Mouse (Mus musculus) MEL (cell line): Measurements from ENCODE around the gene H2-Ab1. TPM values are rescaled to one million over a fixed set of nuclear protein-coding genes. Genes with fewer than 3 reads are reported as not detected.

Experiments used
- DNase-seq: peaks from one replicate; pipeline ENCODE4 v3.0.0; 2011; ENCODE audit warnings: low read depth, low spot score
- H3K27ac ChIP-seq: 2 replicates; pipeline ENCODE4 v1.5.1; 2012; ENCODE audit warnings: low read depth, mild to moderate bottlenecking, control low read depth, low read length, moderate library complexity; ENCODE audit not compliant: control insufficient read depth
- H3K27me3 ChIP-seq, 2 experiments: fragments of 150-350 bp in 1 of 2; sonication (generic) in 1 of 2; 2 replicates each; pipeline ENCODE4 v1.6.1; 2012; ENCODE audit warnings: low read length in 2 of 2, mild to moderate bottlenecking in 2 of 2, improper control_type of control experiment in 1 of 2, moderate library complexity in 1 of 2; ENCODE audit not compliant: insufficient read depth in 2 of 2, control insufficient read depth in 1 of 2
- H3K36me3 ChIP-seq, 2 experiments: 2 replicates each; pipeline ENCODE4 v1.6.1; 2012 to 2014; ENCODE audit warnings: low read length in 2 of 2, improper control_type of control experiment in 1 of 2, inconsistent platforms in 1 of 2, mild to moderate bottlenecking in 1 of 2; ENCODE audit not compliant: insufficient read depth in 2 of 2, control insufficient read depth in 1 of 2
- H3K4me1 ChIP-seq, 2 experiments: fragments of 150-350 bp in 1 of 2; sonication (generic) in 1 of 2; 2 replicates each; pipeline ENCODE4 v1.6.1; 2012; ENCODE audit warnings: low read length in 2 of 2, improper control_type of control experiment in 1 of 2, mild to moderate bottlenecking in 1 of 2; ENCODE audit not compliant: insufficient read depth in 2 of 2, control insufficient read depth in 1 of 2
- H3K4me3 ChIP-seq, 2 experiments: fragments of 150-350 bp in 1 of 2; sonication (generic) in 1 of 2; 2 replicates each; pipeline ENCODE4 v1.5.1; 2012; ENCODE audit warnings: low read depth in 2 of 2, low read length in 2 of 2, mild to moderate bottlenecking in 2 of 2, moderate library complexity in 2 of 2, control low read depth in 1 of 2, improper control_type of control experiment in 1 of 2; ENCODE audit not compliant: control insufficient read depth in 1 of 2, insufficient read depth in 1 of 2
- H3K79me2 ChIP-seq: 2 replicates; pipeline ENCODE4 v1.6.1; 2012; ENCODE audit warnings: mild to moderate bottlenecking, low read length, moderate library complexity; ENCODE audit not compliant: control insufficient read depth, poor library complexity, insufficient read depth
- H3K9ac ChIP-seq: 2 replicates; pipeline ENCODE4 v1.6.1; 2012; ENCODE audit warnings: low read depth, mild to moderate bottlenecking, control low read depth, low read length, moderate library complexity; ENCODE audit not compliant: control insufficient read depth, poor library complexity, severe bottlenecking
- H3K9me3 ChIP-seq: fragments of 150-350 bp; sonication (generic); replicated peaks from 2 replicates; pipeline ENCODE4 v1.6.1; 2012; ENCODE audit warnings: mild to moderate bottlenecking, low read length, improper control_type of control experiment, moderate library complexity; ENCODE audit not compliant: insufficient read depth
- BHLHE40 ChIP-seq: IDR thresholded peaks from 2 replicates; pipeline ENCODE4 v1.6.1; 2012; ENCODE audit warnings: low read depth, mild to moderate bottlenecking, inconsistent platforms, low read length, improper control_type of control experiment, borderline replicate concordance
- E2F4 ChIP-seq: IDR thresholded peaks from 2 replicates; pipeline ENCODE4 v1.6.1; 2011; ENCODE audit warnings: low read depth, low read length, improper control_type of control experiment, borderline replicate concordance
- ELF1 ChIP-seq: IDR thresholded peaks from 2 replicates; pipeline ENCODE4 v1.6.1; 2014; ENCODE audit warnings: low read depth, mild to moderate bottlenecking, inconsistent platforms, low read length, improper control_type of control experiment, moderate library complexity
- KAT2A ChIP-seq: conservative IDR thresholded peaks from 2 replicates; pipeline ENCODE4 v1.6.1; 2012; ENCODE audit warnings: low read depth, low read length, improper control_type of control experiment, inconsistent platforms
- MEF2A ChIP-seq: IDR thresholded peaks from 2 replicates; pipeline ENCODE4 v1.6.1; 2014; ENCODE audit warnings: low read depth, mild to moderate bottlenecking, inconsistent platforms, low read length, improper control_type of control experiment; ENCODE audit not compliant: poor library complexity, insufficient replicate concordance, severe bottlenecking; ENCODE audit errors: extremely low read depth
- MYC ChIP-seq: IDR thresholded peaks from 2 replicates; pipeline ENCODE4 v1.6.1; 2011; ENCODE audit warnings: low read depth, mild to moderate bottlenecking, low read length, improper control_type of control experiment, moderate library complexity
- RAD21 ChIP-seq: IDR thresholded peaks from 2 replicates; pipeline ENCODE4 v1.6.1; 2011; ENCODE audit warnings: mild to moderate bottlenecking, low read depth, low read length, improper control_type of control experiment
- SIN3A ChIP-seq: IDR thresholded peaks from 2 replicates; pipeline ENCODE4 v1.6.1; 2012; ENCODE audit warnings: low read length, improper control_type of control experiment, inconsistent platforms
- SMC3 ChIP-seq: IDR thresholded peaks from 2 replicates; pipeline ENCODE4 v1.6.1; 2011; ENCODE audit warnings: low read depth, low read length, improper control_type of control experiment
- TBP ChIP-seq: IDR thresholded peaks from 2 replicates; pipeline ENCODE4 v1.8.0; 2011; ENCODE audit warnings: low read depth, low read length, improper control_type of control experiment
- UBTF ChIP-seq: IDR thresholded peaks from 2 replicates; pipeline ENCODE4 v1.6.1; 2012; ENCODE audit warnings: low read depth, mild to moderate bottlenecking, inconsistent platforms, low read length, improper control_type of control experiment, moderate library complexity, borderline replicate concordance; ENCODE audit not compliant: insufficient read depth
- USF1 ChIP-seq: IDR thresholded peaks from 2 replicates; pipeline ENCODE4 v1.6.1; 2014; ENCODE audit warnings: low read depth, mild to moderate bottlenecking, inconsistent platforms, low read length, improper control_type of control experiment, moderate library complexity
- USF2 ChIP-seq, 2 experiments: IDR thresholded peaks; 2 replicates each; pipeline ENCODE4 v1.6.1; 2011 to 2012; ENCODE audit warnings: improper control_type of control experiment in 2 of 2, low read length in 2 of 2, borderline replicate concordance in 1 of 2, inconsistent platforms in 1 of 2, low read depth in 1 of 2, mild to moderate bottlenecking in 1 of 2; ENCODE audit not compliant: insufficient read depth in 1 of 2
- ZKSCAN1 ChIP-seq: IDR thresholded peaks from 2 replicates; pipeline ENCODE4 v1.6.1; 2012; ENCODE audit warnings: low read depth, mild to moderate bottlenecking, inconsistent platforms, low read length, improper control_type of control experiment, moderate library complexity
- ZMIZ1 ChIP-seq: IDR thresholded peaks from 2 replicates; pipeline ENCODE4 v1.6.1; 2012; ENCODE audit warnings: low read depth, mild to moderate bottlenecking, inconsistent platforms, low read length, improper control_type of control experiment, moderate library complexity
- ZNF384 ChIP-seq: IDR thresholded peaks from 2 replicates; pipeline ENCODE4 v1.6.1; 2012; ENCODE audit warnings: low read depth, mild to moderate bottlenecking, inconsistent platforms, low read length, improper control_type of control experiment
- polyA plus RNA-seq, 2 experiments: library from polyadenylated mRNA; stranded (reverse) in 1 of 2; unstranded in 1 of 2; fragments of >175 nt in 1 of 2; fragments of >200 nt in 1 of 2; gene quantifications; 2 replicates each; pipeline versions ENCODE4 v1.2.1 to v1.2.4; 2012; ENCODE audit warnings: low replicate concordance in 2 of 2, low read depth in 1 of 2; ENCODE audit not compliant: insufficient read length in 2 of 2, insufficient read depth in 1 of 2, missing spikeins in 1 of 2
- total RNA-seq: library from RNA; depleted of rRNA; stranded (reverse); fragments of 300-350 nt; gene quantifications from 2 replicates; pipeline ENCODE4 v1.2.3, GENCODE M21; 2012

The H2-Ab1 gene
- total and polyA plus RNA-seq, 3 experiments, result not detected

GRCm38 (mm10) chr17:34315512-34315911, 58.0 kb downstream of the H2-Ab1 start:
- no peak overlapping the region for H3K4me3 ChIP-seq
- H3K9ac ChIP-seq, result no peak overlapping the region
- no peak overlapping the region for H3K27ac ChIP-seq
- no peak for DNase-seq
- TF ChIP-seq ZMIZ1 (no peak), KAT2A (no peak), SMC3 (no peak)
- TF ChIP-seq, all 39 proteins: peak for 0
- Histone ChIP-seq H3K9me3 (no peaks in the 10 kb centered on the region), H3K27me3 (no peaks in the 10 kb centered on the region; a peak in 2 of 4 replicates), H3K79me2 (no peaks in the 10 kb centered on the region), H3K4me1 (no peaks in the 10 kb centered on the region), H3K36me3 (no peaks in the 10 kb centered on the region)

- Histone ChIP-seq H3K79me2 (no peaks in the 10 kb centered on the region), H3K4me3 (no peak overlapping the region), H3K9me3 (no peaks in the 10 kb centered on the region), H3K27ac (no peak overlapping the region), H3K36me3 (no peaks in the 10 kb centered on the region), H3K9ac (no peak overlapping the region)
- no peak for DNase-seq
- TF ChIP-seq USF1, result no peak
- TF ChIP-seq ZMIZ1, result no peak
- no peak for TF ChIP-seq E2F4
- no peak for TF ChIP-seq BHLHE40
- TF ChIP-seq MEF2A, result no peak
- TF ChIP-seq KAT2A, result no peak
- no peak for TF ChIP-seq UBTF
- no peak for TF ChIP-seq MYC
- no peak for TF ChIP-seq ZNF384
- TF ChIP-seq USF2 (IDR thresholded peaks at IDR 0.05; ENCODE audit: borderline replicate concordance in 1 of 2, insufficient read depth in 1 of 2, low read depth in 1 of 2, low read length in 2 of 2), result no peak
- no peak for TF ChIP-seq SIN3A
- TF ChIP-seq ZKSCAN1, result no peak
- TF ChIP-seq RAD21, result no peak
- TF ChIP-seq, all 39 proteins: peak for 0
- H3K27me3 ChIP-seq, result peaks cover 0 to 3% of the 10 kb centered on the region in 2 experiments; a peak in 3 of 4 replicates
- no peaks in the 10 kb centered on the region for H3K4me1 ChIP-seq
Observed at GRCm38 (mm10) chr17:34316697-34317096, 59.2 kb downstream of the H2-Ab1 start.

GRCm38 (mm10) chr17:34317275-34317674, 59.8 kb downstream of the H2-Ab1 start:
- Histone ChIP-seq H3K27me3 (peaks cover 0 to 3% of the 10 kb centered on the region in 2 experiments; a peak in 3 of 4 replicates), H3K9me3 (no peaks in the 10 kb centered on the region), H3K36me3 (no peaks in the 10 kb centered on the region), H3K9ac (no peak overlapping the region), H3K27ac (no peak overlapping the region), H3K4me1 (no peaks in the 10 kb centered on the region), H3K79me2 (no peaks in the 10 kb centered on the region), H3K4me3 (no peak overlapping the region)
- no peak for TF ChIP-seq ZNF384
- TF ChIP-seq TBP, result no peak
- no peak for TF ChIP-seq BHLHE40
- no peak for TF ChIP-seq ELF1
- TF ChIP-seq KAT2A, result no peak
- DNase-seq, result no peak
